ENCODE assay signal across 23 mouse cellular contexts in the genomic region with DNA sequence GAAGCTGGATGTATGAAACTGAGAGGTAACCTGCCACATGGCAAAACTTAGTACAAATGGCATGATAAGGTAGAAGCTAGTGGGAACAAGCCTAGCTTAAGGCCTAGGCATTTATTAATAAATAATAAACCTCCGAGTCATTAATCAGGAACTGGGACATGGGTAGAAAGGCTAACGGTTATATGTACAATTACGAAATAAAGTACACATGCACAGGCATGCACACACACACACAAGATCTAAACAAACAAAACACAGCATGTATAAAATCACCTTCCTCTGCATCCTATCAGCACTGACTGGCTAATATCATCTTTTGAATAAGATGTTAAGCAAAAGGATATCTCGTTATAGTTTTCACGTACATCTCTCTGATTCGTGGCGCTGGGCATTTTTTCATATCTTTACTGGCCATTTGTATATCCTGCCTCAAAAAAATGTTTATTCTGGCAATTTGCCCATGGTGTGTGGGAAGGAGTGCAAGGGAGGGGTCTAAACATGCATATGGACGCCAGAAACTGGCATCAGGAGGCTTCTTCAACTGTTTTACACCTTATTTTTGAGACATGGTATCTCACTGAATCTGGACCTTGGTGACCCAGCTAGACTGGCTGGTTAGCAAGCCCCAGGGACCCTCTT.
"Had no signal": no experiment of that assay in that cellular context is flagged by ENCODE, and none has a peak within 500 bp of the region (broad histone marks: within the 10 kb centered on the region; RNA-seq: fewer than 3 reads in every experiment).

No protein-coding gene starts in this region.

- H3K4me2 ChIP-seq: limb, embryonic 13.5 days; liver, embryonic 11.5 days; liver, embryonic 15.5 days; neural tube, embryonic 12.5 days; neural tube, embryonic 15.5 days had no signal

- H3K4me3 ChIP-seq: limb, embryonic 10.5 days; limb, embryonic 13.5 days; liver, embryonic 15.5 days; megakaryocyte, embryonic 14.5 days; midbrain, embryonic 10.5 days; neural tube, embryonic 12.5 days; neural tube, embryonic 15.5 days had no signal

- H3K4me1 ChIP-seq: liver, embryonic 15.5 days; megakaryocyte, embryonic 14.5 days; neural tube, embryonic 15.5 days had no signal

- H3K27ac ChIP-seq: limb, embryonic 10.5 days; limb, embryonic 13.5 days; liver, embryonic 15.5 days; midbrain, embryonic 10.5 days; neural tube, embryonic 12.5 days; neural tube, embryonic 15.5 days; stomach, postnatal 0 days had no signal

- H3K9ac ChIP-seq: limb, embryonic 13.5 days; liver, embryonic 15.5 days; neural tube, embryonic 12.5 days; neural tube, embryonic 15.5 days had no signal

- H3K27me3 ChIP-seq: limb, embryonic 13.5 days; liver, embryonic 15.5 days; megakaryocyte, embryonic 14.5 days; neural tube, embryonic 12.5 days; neural tube, embryonic 15.5 days had no signal

- DNase-seq: kidney, adult 18-20 months; kidney, adult 9 months; kidney, postnatal 14 days; kidney, postnatal 4 days; lung, adult 2 months; lung, postnatal 10 days; lung, postnatal 36 days; midbrain, embryonic 14.5 days; right cerebral cortex, adult 18-20 months; right cerebral cortex, postnatal 14 days; right cerebral cortex, postnatal 4 days; thymus, adult 2 months; thymus, postnatal 14 days; thymus, postnatal 4 days had no signal

- H3K36me3 ChIP-seq: liver, embryonic 15.5 days had no signal

- H3K9me3 ChIP-seq: limb, embryonic 10.5 days; liver, embryonic 15.5 days; midbrain, embryonic 10.5 days; neural tube, embryonic 12.5 days; neural tube, embryonic 15.5 days had no signal
